Mouse (Mus musculus): ENCODE data around the gene Tppp3. TPM values are rescaled to one million over a fixed set of nuclear protein-coding genes. Genes with fewer than 3 reads are reported as not detected.

The Tppp3 gene
- polyA plus RNA-seq, 1 experiment from 2014 or later: 3.2 TPM

- Histone ChIP-seq H3K4me2 (no peak overlapping the region), H3K4me1 (replicated peaks; ENCODE audit: control insufficient read depth, insufficient read depth, low read length) (peaks cover 41% of the 10 kb centered on the region), H3K27me3 (replicated peaks; ENCODE audit: control insufficient read depth, insufficient read depth, low read length) (peaks cover 56% of the 10 kb centered on the region), H3K9me3 (ENCODE audit: control insufficient read depth, low read length) (no peaks in the 10 kb centered on the region), H3K4me3 (ENCODE audit: low read depth, low read length) (no peak overlapping the region), H3K36me3 (ENCODE audit: control insufficient read depth, insufficient read depth, low read length) (no peaks in the 10 kb centered on the region), H3K27ac (ENCODE audit: low read depth, low read length) (no peak overlapping the region), H3K9ac (ENCODE audit: low read depth, low read length) (no peak overlapping the region)
- no peak for DNase-seq (ENCODE audit: low spot score)
- WGBS: 30% methylated on average over 9 of the region's 9 CpGs
- no peak for ATAC-seq (replicated peaks; ENCODE audit: low FRiP score)
These were observed 1.7 kb upstream of the Tppp3 start for GRCm38 (mm10) chr8:105472983-105473382.

- ATAC-seq (replicated peaks; ENCODE audit: low FRiP score) (no peak), DNase-seq (ENCODE audit: low spot score) (no peak)
- H3K9me3 ChIP-seq (ENCODE audit: control insufficient read depth, low read length): no peaks in the 10 kb centered on the region
- H3K9ac ChIP-seq (ENCODE audit: low read depth, low read length): no peak overlapping the region
- H3K4me1 ChIP-seq (replicated peaks; ENCODE audit: control insufficient read depth, insufficient read depth, low read length): peaks cover 41% of the 10 kb centered on the region
- H3K4me3 ChIP-seq (ENCODE audit: low read depth, low read length): no peak overlapping the region
- no peaks in the 10 kb centered on the region for H3K36me3 ChIP-seq (ENCODE audit: control insufficient read depth, insufficient read depth, low read length)
- H3K27ac ChIP-seq (ENCODE audit: low read depth, low read length): no peak overlapping the region
- H3K4me2 ChIP-seq: peak overlapping the region; percentile 11; the same call in 1 of the 2 replicates
- peaks cover 56% of the 10 kb centered on the region for H3K27me3 ChIP-seq (replicated peaks; ENCODE audit: control insufficient read depth, insufficient read depth, low read length)
- WGBS: 16% methylated on average over 23 of the region's 23 CpGs
These were observed 1.1 kb upstream of the Tppp3 start for GRCm38 (mm10) chr8:105472414-105472932.

- ATAC-seq (replicated peaks; ENCODE audit: low FRiP score): no peak
- 21% methylated on average over 11 of the region's 11 CpGs for WGBS
These were observed 529 bp downstream of the Tppp3 start for GRCm38 (mm10) chr8:105470681-105471313.

GRCm38 (mm10) chr8:105470262-105470661, 1.1 kb downstream of the Tppp3 start:
- H3K9me3 ChIP-seq (ENCODE audit: control insufficient read depth, low read length): no peaks in the 10 kb centered on the region
- no peaks in the 10 kb centered on the region for H3K36me3 ChIP-seq (ENCODE audit: control insufficient read depth, insufficient read depth, low read length)
- WGBS: 62% methylated on average over 5 of the region's 5 CpGs
- no peak overlapping the region for H3K4me2 ChIP-seq
- peaks cover 58% of the 10 kb centered on the region for H3K27me3 ChIP-seq (replicated peaks; ENCODE audit: control insufficient read depth, insufficient read depth, low read length)
- no peak for DNase-seq (ENCODE audit: low spot score)
- H3K4me1 ChIP-seq (replicated peaks; ENCODE audit: control insufficient read depth, insufficient read depth, low read length): peaks cover 41% of the 10 kb centered on the region
- no peak overlapping the region for H3K27ac ChIP-seq (ENCODE audit: low read depth, low read length)
- no peak overlapping the region for H3K4me3 ChIP-seq (ENCODE audit: low read depth, low read length)
- no peak for ATAC-seq (replicated peaks; ENCODE audit: low FRiP score)
- no peak overlapping the region for H3K9ac ChIP-seq (ENCODE audit: low read depth, low read length)

More at GRCm38 (mm10) chr8:105470681-105471313, 529 bp downstream of the Tppp3 start:
- H3K4me1 ChIP-seq (replicated peaks; ENCODE audit: control insufficient read depth, insufficient read depth, low read length): peaks cover 41% of the 10 kb centered on the region
- no peaks in the 10 kb centered on the region for H3K36me3 ChIP-seq (ENCODE audit: control insufficient read depth, insufficient read depth, low read length)
- H3K9ac ChIP-seq (ENCODE audit: low read depth, low read length): 0 out of 2 replicates have a peak overlapping the region, but pooled peaks have one; percentile 26
- H3K4me2 ChIP-seq: peak overlapping the region; percentile 56
- peak overlapping the region; percentile 32 for H3K4me3 ChIP-seq (ENCODE audit: low read depth, low read length)
- H3K9me3 ChIP-seq (ENCODE audit: control insufficient read depth, low read length): no peaks in the 10 kb centered on the region
- H3K27ac ChIP-seq (ENCODE audit: low read depth, low read length): no peak overlapping the region
- peaks cover 56% of the 10 kb centered on the region for H3K27me3 ChIP-seq (replicated peaks; ENCODE audit: control insufficient read depth, insufficient read depth, low read length)
- no peak for DNase-seq (ENCODE audit: low spot score)

- Histone ChIP-seq H3K9ac (ENCODE audit: low read depth, low read length) (no peak overlapping the region), H3K4me1 (replicated peaks; ENCODE audit: control insufficient read depth, insufficient read depth, low read length) (peaks cover 41% of the 10 kb centered on the region), H3K4me2 (peak overlapping the region; percentile 17; the same call in 1 of the 2 replicates), H3K9me3 (ENCODE audit: control insufficient read depth, low read length) (no peaks in the 10 kb centered on the region), H3K4me3 (ENCODE audit: low read depth, low read length) (no peak overlapping the region), H3K27ac (ENCODE audit: low read depth, low read length) (no peak overlapping the region), H3K36me3 (ENCODE audit: control insufficient read depth, insufficient read depth, low read length) (no peaks in the 10 kb centered on the region), H3K27me3 (replicated peaks; ENCODE audit: control insufficient read depth, insufficient read depth, low read length) (peaks cover 54% of the 10 kb centered on the region)
- ATAC-seq (replicated peaks; ENCODE audit: low FRiP score): no peak
- 80% methylated on average over 5 of the region's 5 CpGs for WGBS
- no peak for DNase-seq (ENCODE audit: low spot score)
These were observed 1.5 kb downstream of the Tppp3 start for GRCm38 (mm10) chr8:105469816-105470215.

GRCm38 (mm10) chr8:105469041-105469695, 2.2 kb downstream of the Tppp3 start:
- no peaks in the 10 kb centered on the region for H3K9me3 ChIP-seq (ENCODE audit: control insufficient read depth, low read length)
- H3K4me1 ChIP-seq (replicated peaks; ENCODE audit: control insufficient read depth, insufficient read depth, low read length): peaks cover 36% of the 10 kb centered on the region
- no peak overlapping the region for H3K4me2 ChIP-seq
- no peak overlapping the region for H3K4me3 ChIP-seq (ENCODE audit: low read depth, low read length)
- no peak overlapping the region for H3K27ac ChIP-seq (ENCODE audit: low read depth, low read length)
- ATAC-seq (replicated peaks; ENCODE audit: low FRiP score) (no peak), DNase-seq (ENCODE audit: low spot score) (no peak)
- H3K9ac ChIP-seq (ENCODE audit: low read depth, low read length): no peak overlapping the region
- WGBS: 56% methylated on average over 6 of the region's 6 CpGs
- peaks cover 49% of the 10 kb centered on the region for H3K27me3 ChIP-seq (replicated peaks; ENCODE audit: control insufficient read depth, insufficient read depth, low read length)
- H3K36me3 ChIP-seq (ENCODE audit: control insufficient read depth, insufficient read depth, low read length): no peaks in the 10 kb centered on the region

- Histone ChIP-seq H3K9ac (ENCODE audit: low read depth, low read length) (no peak overlapping the region), H3K9me3 (ENCODE audit: control insufficient read depth, low read length) (no peaks in the 10 kb centered on the region), H3K27me3 (replicated peaks; ENCODE audit: control insufficient read depth, insufficient read depth, low read length) (peaks cover 39% of the 10 kb centered on the region), H3K4me3 (ENCODE audit: low read depth, low read length) (no peak overlapping the region), H3K36me3 (ENCODE audit: control insufficient read depth, insufficient read depth, low read length) (no peaks in the 10 kb centered on the region), H3K27ac (ENCODE audit: low read depth, low read length) (no peak overlapping the region), H3K4me2 (no peak overlapping the region), H3K4me1 (replicated peaks; ENCODE audit: control insufficient read depth, insufficient read depth, low read length) (peaks cover 30% of the 10 kb centered on the region)
- ATAC-seq (replicated peaks; ENCODE audit: low FRiP score) (no peak), DNase-seq (ENCODE audit: low spot score) (no peak)
- 86% methylated on average over 27 of the region's 27 CpGs for WGBS
These were observed 3.2 kb downstream of the Tppp3 start for GRCm38 (mm10) chr8:105468002-105468720.

GRCm38 (mm10) chr8:105467396-105467985, 3.8 kb downstream of the Tppp3 start:
- 89% methylated on average over 10 of the region's 10 CpGs for WGBS
- H3K4me1 ChIP-seq (replicated peaks; ENCODE audit: control insufficient read depth, insufficient read depth, low read length): peaks cover 28% of the 10 kb centered on the region
- H3K4me2 ChIP-seq: no peak overlapping the region
- no peak overlapping the region for H3K27ac ChIP-seq (ENCODE audit: low read depth, low read length)
- no peak for ATAC-seq (replicated peaks; ENCODE audit: low FRiP score)
- DNase-seq (ENCODE audit: low spot score): no peak
- H3K27me3 ChIP-seq (replicated peaks; ENCODE audit: control insufficient read depth, insufficient read depth, low read length): peaks cover 32% of the 10 kb centered on the region
- H3K9me3 ChIP-seq (ENCODE audit: control insufficient read depth, low read length): no peaks in the 10 kb centered on the region
- no peaks in the 10 kb centered on the region for H3K36me3 ChIP-seq (ENCODE audit: control insufficient read depth, insufficient read depth, low read length)
- no peak overlapping the region for H3K4me3 ChIP-seq (ENCODE audit: low read depth, low read length)
- no peak overlapping the region for H3K9ac ChIP-seq (ENCODE audit: low read depth, low read length)

All from liver, embryonic 11.5 days (tissue).